Mouse (Mus musculus) megakaryocyte, embryonic 14.5 days (primary cell): Measurements from ENCODE around the gene Ddr1. TPM values are rescaled to one million over a fixed set of nuclear protein-coding genes. Genes with fewer than 3 reads are reported as not detected.

Experiments used
- H3K27me3 ChIP-seq: replicated peaks from 2 replicates; pipeline ENCODE3; 2012; ENCODE audit warnings: inconsistent platforms
- H3K36me3 ChIP-seq: replicated peaks from 2 replicates; pipeline ENCODE3; 2012; ENCODE audit warnings: low read length, inconsistent platforms, mixed read lengths
- H3K4me1 ChIP-seq: 2 replicates; pipeline ENCODE4 v1.6.1; 2012; ENCODE audit warnings: inconsistent platforms
- H3K4me3 ChIP-seq: replicated peaks from 2 replicates; pipeline ENCODE3; 2012; ENCODE audit warnings: moderate library complexity, mild to moderate bottlenecking, inconsistent platforms
- H3K9me3 ChIP-seq: 2 replicates; pipeline ENCODE4 v1.6.1; 2012; ENCODE audit warnings: inconsistent platforms
- FLI1 ChIP-seq: IDR thresholded peaks from 2 replicates; pipeline ENCODE4 v1.6.1; 2012; ENCODE audit warnings: low read length, inconsistent platforms, mixed read lengths
- GATA1 ChIP-seq: IDR thresholded peaks from 3 replicates; pipeline ENCODE4 v1.6.1; 2012; ENCODE audit warnings: mixed read lengths, low read length, inconsistent platforms, borderline replicate concordance
- polyA plus RNA-seq: library from polyadenylated mRNA; stranded (reverse); fragments of >175 nt; gene quantifications from 2 replicates; pipeline ENCODE4 v1.2.3, GENCODE M21; 2012; ENCODE audit warnings: low replicate concordance; ENCODE audit not compliant: insufficient read depth

Ddr1 gene
- polyA plus RNA-seq, 1 experiment: not detected

DNA sequence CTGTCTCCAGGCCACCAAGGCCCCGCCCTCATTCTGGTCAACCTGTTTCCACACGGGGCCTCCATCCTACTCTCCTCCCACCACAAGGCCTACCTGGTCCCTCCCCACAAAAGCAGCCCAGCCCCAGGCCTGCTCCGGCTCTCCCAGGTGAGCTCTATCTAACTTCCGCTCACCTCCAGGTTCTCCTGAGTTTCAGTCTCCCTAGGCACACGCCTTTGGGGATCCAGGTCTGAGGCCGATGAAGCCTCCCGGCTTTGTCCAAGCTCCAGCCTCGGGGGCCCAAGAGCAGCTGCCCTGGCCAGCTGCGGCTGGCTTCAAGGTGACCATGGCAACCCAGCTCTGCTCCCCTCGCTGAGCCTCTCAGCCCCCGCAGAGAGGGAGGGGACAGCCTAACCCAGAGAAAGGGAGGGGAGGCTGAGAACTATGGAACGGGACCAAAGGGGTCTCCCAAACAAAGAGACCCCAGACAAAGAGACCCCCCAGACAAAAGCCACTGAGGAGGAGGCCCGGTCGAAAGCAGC lies 610 bp downstream of the Ddr1 start:
- no peak for TF ChIP-seq FLI1
- TF ChIP-seq GATA1: no peak
- H3K4me1 ChIP-seq: peaks cover 38% of the 10 kb centered on the region
- no peaks in the 10 kb centered on the region for H3K36me3 ChIP-seq
- H3K4me3 ChIP-seq: no peak overlapping the region
- peaks cover 7% of the 10 kb centered on the region for H3K9me3 ChIP-seq
- H3K27me3 ChIP-seq: peaks cover 67% of the 10 kb centered on the region

DNA sequence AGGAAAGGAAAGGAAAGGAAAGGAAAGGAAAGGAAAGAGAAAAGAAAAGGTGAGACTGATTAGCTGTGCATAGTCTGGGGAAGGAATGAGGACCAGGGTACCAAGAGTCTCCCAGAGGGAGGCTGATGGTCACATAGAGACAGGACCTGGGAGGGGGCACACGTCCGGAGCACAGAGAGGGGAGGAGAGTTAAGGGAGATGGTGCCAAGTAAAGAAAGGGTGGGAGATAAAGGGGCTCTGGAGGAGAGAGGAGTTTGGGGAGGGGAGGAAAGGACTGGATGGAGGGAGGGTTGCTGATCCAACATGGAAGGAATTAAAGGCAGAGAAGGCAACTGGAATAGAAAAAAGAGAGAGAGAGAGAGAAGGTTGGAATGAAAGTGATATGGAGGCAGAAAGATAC lies 1.4 kb downstream of the Ddr1 start:
- no peaks in the 10 kb centered on the region for H3K36me3 ChIP-seq
- H3K9me3 ChIP-seq: peaks cover 7% of the 10 kb centered on the region
- peaks cover 71% of the 10 kb centered on the region for H3K27me3 ChIP-seq
- H3K4me1 ChIP-seq: peaks cover 41% of the 10 kb centered on the region
- TF ChIP-seq FLI1 (no peak), GATA1 (no peak)
- no peak overlapping the region for H3K4me3 ChIP-seq

DNA sequence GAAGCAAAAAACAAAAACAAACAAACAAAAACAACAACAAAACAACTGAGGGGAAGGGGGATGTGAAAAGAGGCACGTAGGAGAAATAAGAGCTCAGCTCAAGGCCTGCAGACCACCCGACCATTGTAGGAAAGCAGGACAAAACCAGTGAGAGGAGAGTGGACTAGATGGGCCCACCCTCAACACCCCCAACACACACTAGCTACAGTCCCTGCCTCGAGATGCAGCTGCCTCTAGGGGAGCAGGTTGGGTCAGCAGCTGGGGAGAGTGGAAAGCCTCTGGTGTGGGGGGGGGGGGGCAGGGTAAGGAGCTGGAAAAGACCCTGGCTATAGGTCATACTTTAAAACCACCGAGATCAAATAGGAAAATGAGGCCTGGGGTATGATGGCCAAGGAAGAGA lies 1.8 kb downstream of the Ddr1 start:
- Histone ChIP-seq H3K4me3 (no peak overlapping the region), H3K9me3 (peaks cover 7% of the 10 kb centered on the region), H3K36me3 (no peaks in the 10 kb centered on the region), H3K4me1 (peaks cover 45% of the 10 kb centered on the region), H3K27me3 (peaks cover 73% of the 10 kb centered on the region)
- TF ChIP-seq FLI1 (no peak), GATA1 (no peak)

DNA sequence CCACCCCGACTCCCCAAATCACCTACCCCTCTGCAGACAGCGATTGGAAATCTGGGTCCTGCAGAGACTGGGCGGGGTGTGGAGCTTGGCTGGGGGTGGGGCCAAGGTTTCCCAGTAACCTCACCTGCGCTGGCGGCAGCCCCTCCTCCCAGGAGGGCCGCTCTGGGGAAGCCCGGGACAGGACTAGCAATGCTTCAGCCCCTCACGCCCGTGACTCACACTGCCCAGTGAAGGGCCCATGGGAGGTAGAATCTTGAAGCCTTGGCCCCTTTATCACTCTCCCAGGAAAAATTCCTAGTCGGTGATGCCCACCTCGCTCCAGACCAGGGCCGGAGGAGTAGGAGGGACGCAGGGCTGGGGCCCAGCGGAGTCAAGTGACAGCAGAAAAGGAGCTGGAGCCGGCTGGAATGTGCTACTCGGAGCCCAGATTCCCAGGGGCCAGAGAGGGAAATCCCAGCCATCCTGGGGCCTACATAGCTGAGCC lies 2.4 kb downstream of the Ddr1 start:
- no peak overlapping the region for H3K4me3 ChIP-seq
- H3K27me3 ChIP-seq: peaks cover 79% of the 10 kb centered on the region
- H3K9me3 ChIP-seq: peaks cover 7% of the 10 kb centered on the region
- H3K4me1 ChIP-seq: peaks cover 45% of the 10 kb centered on the region
- no peak for TF ChIP-seq FLI1
- TF ChIP-seq GATA1: no peak
- H3K36me3 ChIP-seq: no peaks in the 10 kb centered on the region

DNA sequence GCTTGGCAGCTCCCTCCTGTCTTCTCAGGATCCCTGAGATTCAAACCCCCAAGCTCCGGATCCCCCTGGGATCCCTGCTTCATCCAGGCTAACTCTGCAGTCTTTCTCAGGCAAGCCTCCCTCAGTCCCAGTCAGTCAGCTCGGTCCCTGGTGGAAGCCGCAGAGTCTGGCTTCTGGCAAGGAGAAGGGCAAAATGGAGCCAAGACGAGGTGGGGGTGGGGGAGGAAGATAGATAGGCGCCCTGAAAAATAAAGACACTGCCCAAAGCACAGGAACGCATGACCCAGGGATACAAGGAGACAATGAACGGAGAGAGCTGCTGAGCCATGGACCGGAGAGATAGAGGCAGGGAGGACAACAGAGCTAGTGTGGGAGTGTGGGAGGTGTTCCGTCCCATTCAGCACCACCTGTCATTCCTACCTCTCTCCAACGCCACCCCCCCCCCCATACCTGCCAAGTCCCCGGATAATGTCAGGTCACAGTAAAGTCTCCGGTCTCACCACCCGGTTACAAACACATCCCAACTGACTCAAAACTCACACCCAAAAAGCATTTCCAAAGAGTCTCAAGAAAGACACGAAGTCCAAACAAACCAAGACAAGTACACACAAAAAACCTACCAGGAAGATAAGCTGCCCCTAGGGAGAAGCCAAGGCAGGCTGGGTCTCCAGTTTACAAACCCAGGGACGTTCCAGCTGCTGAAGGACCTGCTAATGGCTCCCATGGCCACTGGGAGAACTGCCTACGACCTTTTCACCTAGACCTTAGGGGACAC lies 3.0 kb downstream of the Ddr1 start:
- H3K27me3 ChIP-seq: peaks cover 83% of the 10 kb centered on the region
- H3K4me1 ChIP-seq: peaks cover 45% of the 10 kb centered on the region
- peak overlapping the region; percentile 71 for H3K4me3 ChIP-seq
- H3K9me3 ChIP-seq: peaks cover 7% of the 10 kb centered on the region
- no peaks in the 10 kb centered on the region for H3K36me3 ChIP-seq
- no peak for TF ChIP-seq FLI1
- TF ChIP-seq GATA1: no peak

DNA sequence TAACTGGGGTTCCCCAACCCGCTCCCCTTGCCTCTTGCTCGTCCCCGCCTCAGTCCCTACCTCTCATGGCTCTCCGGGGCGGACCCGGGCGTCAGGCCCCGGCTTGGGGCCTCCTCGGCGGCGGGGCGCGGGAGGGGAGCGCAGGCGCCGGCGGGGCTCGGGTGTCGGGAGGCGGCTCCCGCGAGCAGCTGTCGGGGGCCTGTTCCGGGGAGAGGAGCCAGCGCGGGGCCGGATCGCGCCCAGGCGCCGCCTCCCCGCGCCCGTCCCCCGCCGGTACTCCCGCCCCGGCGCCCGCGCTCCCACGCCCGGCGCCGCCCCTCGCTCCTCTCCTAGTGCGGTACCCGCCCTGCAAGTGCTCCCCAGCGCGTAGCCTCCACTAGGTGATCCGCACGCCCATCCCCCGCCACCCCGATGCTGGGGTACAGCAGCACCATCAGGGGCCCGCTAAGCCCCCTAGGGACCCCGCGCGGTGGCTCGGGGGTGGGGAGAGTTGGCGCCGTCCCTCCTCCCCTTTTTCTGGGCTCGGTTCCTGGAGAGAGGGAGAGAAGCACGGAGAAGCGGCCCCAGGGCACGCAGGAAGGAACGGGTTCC lies 4.0 kb downstream of the Ddr1 start:
- H3K9me3 ChIP-seq: peaks cover 12% of the 10 kb centered on the region
- no peaks in the 10 kb centered on the region for H3K36me3 ChIP-seq
- H3K4me3 ChIP-seq: peak overlapping the region; percentile 89
- H3K4me1 ChIP-seq: peaks cover 45% of the 10 kb centered on the region
- H3K27me3 ChIP-seq: peaks cover 88% of the 10 kb centered on the region
- TF ChIP-seq FLI1: no peak
- TF ChIP-seq GATA1: no peak

DNA sequence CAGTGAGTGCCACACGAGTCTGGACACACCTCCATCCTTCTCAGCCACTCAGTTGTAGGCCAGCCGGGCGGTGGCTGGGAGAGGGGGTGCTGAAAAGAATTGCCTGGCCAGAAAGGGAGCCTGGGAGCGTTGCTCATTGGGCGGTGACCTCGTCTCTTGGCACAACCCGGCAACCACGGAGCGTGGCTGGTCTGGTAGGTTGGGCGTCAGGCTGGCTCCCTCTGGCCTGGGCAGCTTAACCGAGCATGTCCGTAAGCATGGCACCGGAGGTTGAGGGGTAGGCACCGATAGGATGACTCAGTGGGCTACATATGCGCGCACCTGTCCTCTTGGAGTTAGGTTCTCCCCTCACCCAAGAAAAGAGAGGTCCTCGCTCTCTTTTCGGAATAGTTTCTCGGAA lies 4.5 kb downstream of the Ddr1 start:
- H3K4me3 ChIP-seq: peak overlapping the region; percentile 89
- H3K27me3 ChIP-seq: peaks cover 86% of the 10 kb centered on the region
- TF ChIP-seq GATA1: no peak
- TF ChIP-seq FLI1: no peak
- peaks cover 42% of the 10 kb centered on the region for H3K4me1 ChIP-seq
- peaks cover 17% of the 10 kb centered on the region for H3K9me3 ChIP-seq
- no peaks in the 10 kb centered on the region for H3K36me3 ChIP-seq

DNA sequence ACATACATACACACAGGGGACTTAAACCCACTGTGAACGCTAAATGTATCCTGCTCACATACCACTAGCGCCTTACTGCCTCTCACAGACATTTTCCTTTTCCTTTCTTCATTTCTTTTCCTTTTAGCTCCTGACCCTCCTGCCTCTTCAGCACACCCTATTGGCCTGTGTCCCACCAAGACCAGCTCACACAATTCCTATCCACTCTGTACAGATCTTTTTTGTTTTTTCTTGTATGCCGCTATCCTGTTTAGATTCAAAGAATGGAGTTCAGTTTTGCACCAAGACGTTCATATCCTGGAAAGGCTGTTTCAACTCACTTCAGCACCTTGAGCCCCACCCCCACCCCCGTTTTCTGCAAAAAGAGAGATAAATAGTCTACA lies 5.9 kb downstream of the Ddr1 start:
- H3K4me3 ChIP-seq: no peak overlapping the region
- no peaks in the 10 kb centered on the region for H3K36me3 ChIP-seq
- H3K27me3 ChIP-seq: peaks cover 75% of the 10 kb centered on the region
- H3K4me1 ChIP-seq: peaks cover 27% of the 10 kb centered on the region
- peaks cover 18% of the 10 kb centered on the region for H3K9me3 ChIP-seq
- no peak for TF ChIP-seq FLI1
- TF ChIP-seq GATA1: no peak

DNA sequence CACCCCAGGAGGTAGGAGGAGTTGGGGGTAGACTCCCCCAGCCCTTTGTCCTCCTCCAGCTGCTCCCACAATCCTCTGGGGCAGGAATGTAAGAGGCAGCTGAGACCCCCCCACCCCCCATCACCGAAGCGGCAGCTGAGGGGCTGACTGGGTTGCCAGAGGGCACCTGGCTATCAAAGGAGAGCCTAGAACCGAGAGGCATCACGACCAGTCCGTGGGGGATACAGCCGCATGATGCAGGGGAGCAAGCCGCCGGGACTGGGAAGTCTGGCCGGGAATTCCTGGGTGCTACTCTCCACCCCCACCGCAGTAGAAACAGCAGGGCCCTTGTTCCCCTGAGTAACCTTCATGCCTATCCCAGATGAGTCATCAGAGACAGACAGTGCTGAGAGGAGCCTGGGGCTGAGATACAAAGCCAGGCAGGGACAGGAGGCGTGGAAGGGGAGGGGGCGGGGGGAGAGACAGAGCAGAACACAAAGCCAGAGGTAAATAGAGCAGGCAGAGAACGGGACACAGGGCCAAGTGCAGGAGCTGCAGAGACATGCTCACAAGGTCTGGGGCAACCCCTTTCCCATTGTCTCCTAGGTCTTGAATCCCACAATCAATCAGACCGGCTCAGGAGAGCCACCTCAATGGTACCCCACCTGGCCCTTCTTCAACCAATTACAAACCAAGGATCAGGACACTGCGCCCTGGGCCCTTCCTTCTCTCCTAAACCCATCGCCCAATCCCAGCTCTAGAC lies 6.5 kb downstream of the Ddr1 start:
- Histone ChIP-seq H3K4me1 (peaks cover 27% of the 10 kb centered on the region), H3K27me3 (peaks cover 77% of the 10 kb centered on the region), H3K4me3 (no peak overlapping the region), H3K36me3 (no peaks in the 10 kb centered on the region), H3K9me3 (peaks cover 18% of the 10 kb centered on the region)
- TF ChIP-seq FLI1: no peak
- TF ChIP-seq GATA1: no peak

DNA sequence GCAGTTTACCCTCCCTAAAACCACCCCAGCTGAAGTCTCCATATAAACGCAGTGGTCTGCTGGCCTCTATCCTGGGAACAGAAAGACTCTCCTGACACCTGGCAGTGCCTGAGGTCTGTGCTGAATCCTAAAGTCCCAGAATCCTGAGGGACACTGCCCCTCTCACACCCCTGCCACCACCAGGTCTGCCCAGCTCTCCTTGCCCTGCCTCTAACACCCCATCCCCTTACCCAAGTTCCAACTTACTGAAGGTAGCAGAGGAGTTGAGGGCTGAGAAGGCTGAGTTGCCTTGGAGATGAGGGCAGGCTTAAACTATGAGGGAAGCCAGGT lies 7.0 kb downstream of the Ddr1 start:
- no peak overlapping the region for H3K4me3 ChIP-seq
- TF ChIP-seq GATA1: no peak
- no peak for TF ChIP-seq FLI1
- no peaks in the 10 kb centered on the region for H3K36me3 ChIP-seq
- H3K27me3 ChIP-seq: peaks cover 77% of the 10 kb centered on the region
- H3K9me3 ChIP-seq: peaks cover 18% of the 10 kb centered on the region
- H3K4me1 ChIP-seq: peaks cover 27% of the 10 kb centered on the region
